Mouse (Mus musculus): ENCODE results near the gene Alpk3. TPM values are rescaled to one million over a fixed set of nuclear protein-coding genes. Genes with fewer than 3 reads are reported as not detected.
A peak's percentile ranks its signal among the peaks of the same experiment; 100 is the strongest.

Alpk3 gene
- total RNA-seq, 2 experiments from 2014 or later: 101 to 115 TPM

GRCm38 (mm10) chr7:81072463-81072862 lies 15.1 kb downstream of the Alpk3 start:
- peak; percentile 79 for DNase-seq (ENCODE audit: low spot score)
- intact Hi-C loops (cut with DNase I): no loop called here

DNA sequence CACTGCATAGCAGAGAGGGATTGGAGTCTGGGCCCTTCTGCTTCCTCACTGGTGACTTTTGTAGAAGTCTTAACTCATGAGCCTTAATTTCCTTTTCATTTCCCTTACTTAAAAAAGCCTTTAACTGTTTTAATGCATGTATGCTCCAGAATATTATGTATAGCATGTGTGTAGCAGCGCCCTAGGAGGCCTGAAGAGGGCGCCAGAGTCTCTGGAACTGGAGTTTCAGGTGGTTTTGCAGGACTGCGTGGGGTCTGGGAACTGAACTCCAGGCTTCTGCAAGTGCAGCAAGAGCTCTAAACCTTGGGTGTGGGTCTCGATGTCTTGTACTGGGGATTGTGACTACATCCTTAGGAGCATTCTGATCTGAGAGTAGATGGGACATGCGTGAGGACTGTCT lies 15.9 kb downstream of the Alpk3 start:
- no peak for DNase-seq (ENCODE audit: low spot score)
- intact Hi-C loops (cut with DNase I): no loop called here

DNA sequence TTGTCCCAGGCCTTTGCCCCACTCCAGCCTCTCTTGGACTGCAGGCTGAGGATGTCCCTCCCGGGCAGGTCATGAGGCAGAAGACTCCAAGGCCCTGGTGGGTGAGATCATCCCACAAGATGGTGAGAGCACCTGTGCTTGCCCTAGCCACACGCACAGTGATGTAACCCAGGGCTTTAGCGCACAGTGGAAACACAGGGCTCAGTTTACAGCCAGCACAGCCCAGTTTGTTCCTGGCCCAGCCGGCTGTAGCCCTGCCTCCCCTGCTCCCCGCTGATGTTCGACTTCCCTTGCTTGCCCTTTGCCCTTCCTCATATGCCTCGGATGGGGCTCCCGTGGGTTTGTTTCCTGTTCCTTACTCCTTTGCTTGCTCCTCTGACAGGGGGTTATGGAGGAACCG lies 17.1 kb downstream of the Alpk3 start:
- intact Hi-C loops (cut with DNase I): no loop called here
- no peak for DNase-seq (ENCODE audit: low spot score)

DNA sequence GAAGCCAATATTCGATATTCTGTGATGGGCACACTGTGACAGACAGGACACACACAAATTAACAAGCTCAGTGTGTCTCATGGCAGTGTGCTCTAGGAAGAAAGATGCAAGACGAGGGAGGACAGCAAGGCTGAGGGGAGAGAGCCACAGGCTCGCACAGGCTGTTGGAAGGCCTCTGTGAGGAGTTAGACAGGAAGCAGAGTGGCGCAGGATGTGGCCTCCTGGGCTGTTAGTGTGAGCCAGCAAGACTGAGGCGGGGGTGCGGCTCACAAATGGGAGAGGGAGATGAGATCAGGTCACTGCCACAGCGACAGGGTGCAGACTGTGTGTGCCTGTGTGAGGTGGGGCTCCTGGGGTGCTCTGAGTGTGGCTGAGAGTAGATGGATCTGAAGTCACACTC lies 17.9 kb downstream of the Alpk3 start:
- intact Hi-C loops (cut with DNase I): loop anchor here (5.0 kb wide), 1 partner anchor 62 kb away; no protein-coding TSS in a partner anchor

DNA sequence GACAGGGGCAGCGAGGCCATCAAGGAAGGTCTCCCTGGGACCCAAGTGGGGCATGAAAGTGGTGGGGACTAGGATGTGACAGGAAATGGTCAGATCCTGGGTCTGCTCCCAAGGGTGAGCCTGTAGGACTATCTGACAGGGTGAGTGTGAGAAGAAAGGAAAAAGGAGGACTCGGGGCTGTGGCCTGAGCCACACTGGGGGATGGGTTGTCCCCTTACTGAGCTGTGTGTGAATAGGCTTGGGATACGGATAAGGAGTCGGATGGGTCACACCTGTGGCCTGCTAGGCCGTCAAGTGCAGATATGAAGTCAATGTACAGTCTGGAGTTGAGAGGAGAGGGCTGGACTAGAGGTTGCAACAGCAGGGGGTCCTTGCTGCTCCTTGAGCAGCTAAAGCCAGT lies 18.3 kb downstream of the Alpk3 start:
- intact Hi-C loops (cut with DNase I): loop anchor here (2.0 to 5.0 kb wide), 2 partner anchors 17 to 62 kb away; no protein-coding TSS in a partner anchor
- no peak for DNase-seq (ENCODE audit: low spot score)

More for the DNA sequence above, 17.9 kb downstream of the Alpk3 start:
- DNase-seq (ENCODE audit: low spot score): no peak

DNA sequence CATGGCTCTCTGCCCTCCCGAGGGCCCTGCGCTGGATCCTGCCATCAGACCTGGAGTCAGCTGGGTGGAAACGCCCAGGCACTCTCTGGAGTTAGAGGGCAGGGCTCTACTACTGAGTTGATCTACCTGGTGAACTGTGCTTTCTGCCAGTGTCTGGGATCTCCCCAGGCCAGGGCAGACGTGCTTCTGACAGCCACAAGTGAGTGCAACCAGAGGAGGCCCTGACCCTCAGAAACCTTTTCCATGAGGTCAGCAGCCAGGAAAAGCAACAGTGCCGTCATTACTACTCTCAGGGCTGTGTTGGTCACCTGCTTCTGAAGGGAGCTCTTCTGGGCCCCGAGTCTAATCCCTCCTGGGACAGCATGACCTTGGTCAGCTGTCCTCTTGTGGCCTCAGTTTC lies 19.6 kb downstream of the Alpk3 start:
- intact Hi-C loops (cut with DNase I): loop anchor here (2.0 to 5.0 kb wide), 2 partner anchors 18 to 60 kb away; no protein-coding TSS in a partner anchor

DNA sequence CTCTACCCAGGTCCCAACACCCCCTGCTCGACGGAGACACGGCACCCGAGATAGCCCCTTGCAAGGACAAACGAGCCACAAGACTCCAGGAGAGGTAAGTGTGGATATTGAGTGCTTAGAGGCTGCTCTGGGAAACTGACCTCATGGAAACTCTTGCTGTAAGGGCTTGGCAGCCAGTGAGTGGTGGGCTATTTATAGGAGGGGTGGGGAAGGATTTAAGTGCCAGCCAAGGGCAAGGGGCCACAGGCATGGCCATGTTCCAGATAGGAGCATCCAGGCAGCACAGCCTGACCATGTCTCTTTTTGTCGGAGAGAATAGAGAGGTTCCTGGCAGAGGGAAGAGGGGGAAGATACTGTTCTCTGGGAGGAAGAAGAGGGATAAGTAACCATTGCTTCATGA lies 21.3 kb downstream of the Alpk3 start:
- intact Hi-C loops (cut with DNase I): loop anchor here (5.0 kb wide), 1 partner anchor 59 kb away; no protein-coding TSS in a partner anchor
- DNase-seq (ENCODE audit: low spot score): peak; percentile 38

More for the DNA sequence above, 19.6 kb downstream of the Alpk3 start:
- DNase-seq (ENCODE audit: low spot score): no peak

DNA sequence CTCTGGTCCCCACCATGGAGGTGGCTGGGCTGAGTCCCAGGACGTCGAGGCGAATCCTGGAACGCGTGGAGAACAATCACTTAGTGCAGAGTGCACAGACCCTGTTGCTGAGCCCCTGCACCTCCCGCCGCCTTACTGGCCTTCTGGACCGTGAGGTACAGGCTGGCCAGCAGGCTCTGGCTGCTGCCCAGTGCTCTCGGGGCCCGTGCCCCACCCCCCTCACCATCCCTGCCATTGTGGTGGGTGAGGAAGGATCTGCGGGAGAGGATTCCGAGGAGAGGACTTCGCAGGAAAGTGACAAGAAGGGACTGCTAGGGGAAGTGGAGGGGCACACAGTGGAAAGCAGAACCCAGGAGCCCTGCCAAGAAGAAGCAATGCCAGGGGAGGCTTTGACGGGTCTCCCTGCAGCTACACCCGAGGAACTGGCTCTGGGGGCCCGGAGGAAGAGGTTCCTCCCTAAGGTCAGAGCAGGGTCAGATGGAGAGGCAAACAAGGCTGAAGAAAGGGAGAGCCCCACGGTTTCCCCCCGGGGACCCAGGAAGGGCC lies 36.1 kb downstream of the Alpk3 start:
- DNase-seq (ENCODE audit: low spot score): no peak
- intact Hi-C loops (cut with DNase I): no loop called here

GRCm38 (mm10) chr7:81094104-81094757 lies 36.8 kb downstream of the Alpk3 start:
- no peak for DNase-seq (ENCODE audit: low spot score)
- intact Hi-C loops (cut with DNase I): no loop called here

DNA sequence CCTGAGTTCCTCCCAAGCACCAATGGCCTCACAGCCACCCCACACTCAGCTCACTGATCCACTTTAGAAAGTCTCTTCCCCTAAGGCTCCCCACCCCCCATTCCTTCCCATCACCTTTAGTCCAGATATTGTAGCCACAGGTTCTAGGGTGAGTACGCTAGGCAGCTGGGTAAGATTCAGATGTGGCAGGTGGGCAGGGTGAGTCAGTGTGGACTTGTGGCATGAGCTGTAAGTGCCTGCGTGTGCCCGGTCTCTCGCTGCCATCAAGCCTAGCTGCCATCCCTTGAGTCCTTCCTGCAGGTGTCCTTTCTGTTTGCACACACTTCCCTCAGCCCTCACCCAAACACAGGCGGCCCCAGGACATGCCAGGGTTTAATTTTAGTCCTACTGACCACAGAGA lies 42.9 kb downstream of the Alpk3 start:
- DNase-seq (ENCODE audit: low spot score): no peak
- intact Hi-C loops (cut with DNase I): no loop called here

GRCm38 (mm10) chr7:81102854-81103253 lies 45.5 kb downstream of the Alpk3 start:
- no peak for DNase-seq (ENCODE audit: low spot score)
- intact Hi-C loops (cut with DNase I): no loop called here

DNA sequence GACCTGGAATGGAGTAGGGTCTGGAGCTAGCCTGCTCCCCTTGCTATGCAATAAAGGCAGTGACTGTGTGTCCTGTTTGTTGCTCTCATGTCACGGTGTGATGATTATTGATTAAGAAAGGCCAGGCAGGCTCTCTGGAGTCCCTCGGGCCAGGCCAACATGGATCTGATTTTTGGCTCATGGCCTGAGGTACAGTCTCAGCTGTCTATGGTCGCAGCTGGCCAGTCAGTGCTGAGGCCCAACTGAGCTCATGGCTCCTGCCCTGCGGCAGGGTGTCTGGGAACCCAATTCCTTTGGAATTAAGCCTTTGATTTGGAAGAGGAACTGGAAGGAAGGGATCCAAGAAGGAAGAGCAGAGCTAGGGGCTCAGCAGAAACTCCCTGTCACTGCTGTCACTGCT lies 48.1 kb downstream of the Alpk3 start:
- DNase-seq (ENCODE audit: low spot score): no peak
- intact Hi-C loops (cut with DNase I): no loop called here

- no peak for DNase-seq (ENCODE audit: low spot score)
- intact Hi-C loops (cut with DNase I): no loop called here
Measured at GRCm38 (mm10) chr7:81108226-81108625, 50.8 kb downstream of the Alpk3 start.

DNA sequence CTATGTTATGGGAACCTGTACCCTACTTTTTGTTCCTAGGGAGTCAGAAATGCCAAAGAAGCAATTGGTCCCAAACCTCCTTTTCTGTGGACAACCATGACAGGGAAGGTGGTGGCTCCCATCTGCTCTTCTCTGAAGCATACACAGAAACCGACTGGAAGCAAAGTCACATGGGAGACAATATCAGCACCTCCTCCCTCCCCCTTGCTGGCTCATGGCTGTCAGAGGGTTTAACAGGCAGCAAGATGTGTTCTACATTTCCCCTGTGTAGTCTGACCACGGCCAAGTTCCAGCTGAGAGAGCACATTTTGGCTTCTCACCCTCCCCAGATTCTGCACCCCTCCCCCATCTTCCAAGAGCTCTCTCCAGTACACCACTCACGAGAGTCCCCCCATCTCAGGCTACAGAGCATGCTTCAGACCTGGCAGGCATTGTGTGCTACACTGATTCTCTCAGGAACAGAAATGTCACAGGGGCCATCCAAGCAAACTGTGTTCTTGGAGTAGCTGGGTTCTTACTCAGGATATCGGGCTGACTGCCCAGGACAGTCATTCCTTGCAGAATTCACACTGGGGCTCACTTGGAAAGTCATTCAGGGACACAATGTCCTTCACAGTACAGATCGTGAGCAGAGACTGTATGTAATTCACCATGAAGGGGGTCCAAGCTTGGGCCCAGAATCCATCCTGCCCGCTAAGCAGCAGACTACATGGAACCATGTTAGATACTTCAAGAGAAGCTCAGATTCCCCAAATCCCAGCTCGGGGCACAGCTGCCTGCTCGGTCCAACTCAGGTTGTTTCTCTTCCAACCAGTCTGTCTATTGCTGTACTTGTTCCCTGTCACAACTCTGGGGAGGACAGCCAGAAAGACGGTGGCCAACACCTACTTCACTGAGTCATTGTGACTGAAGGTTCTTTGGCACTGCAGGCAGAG lies 52.6 kb downstream of the Alpk3 start:
- intact Hi-C loops (cut with DNase I): loop anchor here (5.0 kb wide), 1 partner anchor 42 kb away; no protein-coding TSS in a partner anchor
- peak; percentile 85 for DNase-seq (ENCODE audit: low spot score)

DNA sequence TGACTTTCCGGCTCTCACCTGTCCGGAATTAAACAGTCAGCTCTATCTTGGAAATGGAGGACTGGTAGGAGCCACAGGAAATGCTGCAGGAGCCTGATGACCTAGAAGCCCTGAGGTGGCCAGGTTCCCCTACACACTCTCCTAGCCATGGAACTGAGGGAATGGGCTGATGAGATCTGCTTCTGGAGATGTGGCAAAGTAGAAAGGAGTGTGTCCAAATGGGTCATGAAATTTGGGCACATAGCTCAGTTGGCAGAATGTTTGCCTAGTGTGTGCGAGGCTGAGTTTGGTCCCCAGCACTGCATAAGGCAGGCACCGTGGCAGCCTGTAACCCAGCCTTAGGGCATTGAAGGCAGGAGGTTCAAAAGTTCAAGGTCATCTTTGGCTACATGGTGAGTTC lies 53.4 kb downstream of the Alpk3 start:
- intact Hi-C loops (cut with DNase I): loop anchor here (5.0 kb wide), 1 partner anchor 42 kb away; no protein-coding TSS in a partner anchor
- no peak for DNase-seq (ENCODE audit: low spot score)

- no peak for DNase-seq (ENCODE audit: low spot score)
- intact Hi-C loops (cut with DNase I): loop anchor here (5.0 kb wide), 1 partner anchor 41 kb away; no protein-coding TSS in a partner anchor
Measured at GRCm38 (mm10) chr7:81111729-81112128, 54.3 kb downstream of the Alpk3 start.

DNA sequence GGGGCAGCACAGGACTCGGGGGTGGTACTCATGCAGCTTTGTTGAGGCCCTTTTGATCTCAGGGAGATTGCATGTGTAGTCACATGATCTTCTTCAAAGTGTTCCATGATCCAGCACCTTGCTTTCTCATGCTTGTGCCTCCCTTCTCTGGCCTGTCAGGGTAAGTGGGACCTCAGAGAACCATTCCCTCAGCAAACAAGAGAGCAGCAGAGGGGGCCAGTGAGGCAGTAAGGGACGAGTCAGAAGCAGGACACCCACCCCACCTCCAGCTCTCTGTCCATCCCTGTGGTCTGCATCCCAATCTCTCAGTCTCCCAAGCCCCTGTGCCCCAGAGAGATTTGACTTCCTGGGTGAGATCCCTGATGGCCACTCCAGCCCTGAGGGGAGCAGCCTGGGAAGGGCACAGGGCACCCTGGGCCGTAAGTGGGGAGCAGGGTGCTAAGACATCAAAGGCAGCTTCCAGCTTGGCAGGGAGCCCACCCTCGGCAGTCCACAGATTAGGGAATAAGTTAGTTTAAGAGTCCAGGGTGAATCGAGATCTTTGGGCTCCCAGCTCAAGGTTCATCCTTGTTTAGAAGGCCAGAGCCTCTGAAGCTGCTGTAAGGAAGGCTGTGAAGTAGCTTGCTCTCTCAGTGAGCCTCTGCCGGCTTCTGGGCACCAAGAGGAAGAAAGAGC lies 55.4 kb downstream of the Alpk3 start:
- no peak for DNase-seq (ENCODE audit: low spot score)
- intact Hi-C loops (cut with DNase I): loop anchor here (5.0 kb wide), 1 partner anchor 39 kb away; no protein-coding TSS in a partner anchor

GRCm38 (mm10) chr7:81114555-81114954 lies 57.2 kb downstream of the Alpk3 start, which contains the start of gene Slc28a1:
TSS of gene Slc28a1 (plus strand) at chr7:81114799.
- intact Hi-C loops (cut with DNase I): loop anchor here (5.0 kb wide), 1 partner anchor 38 kb away; no protein-coding TSS in a partner anchor
- no peak for DNase-seq (ENCODE audit: low spot score)

DNA sequence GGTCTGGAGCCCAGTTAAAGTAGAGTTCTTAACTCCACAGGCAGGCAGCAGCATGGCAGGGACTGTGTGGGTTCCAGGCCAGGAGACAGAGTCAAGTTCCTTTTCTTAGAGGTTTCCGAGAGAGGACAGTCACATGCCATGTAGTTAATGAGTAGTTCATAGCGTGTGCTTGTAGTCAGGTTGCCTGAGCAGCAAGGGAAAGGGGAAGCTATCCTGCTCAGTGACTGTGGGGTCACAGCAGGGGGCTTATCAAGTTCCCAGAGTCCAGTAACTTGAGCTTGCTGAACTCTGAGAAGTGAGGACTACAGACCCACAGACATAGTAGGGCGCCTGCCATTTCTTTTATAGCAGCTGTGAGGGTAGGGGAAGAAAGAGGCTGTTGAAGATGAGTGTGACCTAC lies 63.7 kb downstream of the Alpk3 start:
- intact Hi-C loops (cut with DNase I): no loop called here
- DNase-seq (ENCODE audit: low spot score): no peak

DNA sequence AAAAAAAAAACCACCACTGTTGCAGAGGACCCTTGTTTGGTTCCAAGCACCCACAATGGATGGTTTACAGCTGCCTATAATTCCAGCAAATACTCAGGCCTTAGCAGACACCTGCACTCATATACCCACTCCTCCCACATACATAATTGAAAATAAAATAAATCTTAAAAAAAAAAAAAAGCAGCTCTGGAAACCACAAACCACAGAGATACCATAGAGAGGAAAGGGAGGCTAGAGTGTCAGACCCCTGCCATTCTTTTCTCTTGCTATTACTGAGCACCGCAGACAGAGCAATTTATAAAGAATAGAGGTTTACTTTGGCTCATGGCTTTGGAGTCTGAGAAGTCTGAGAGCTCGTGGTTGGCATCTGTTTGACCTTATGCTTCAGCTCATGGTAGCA lies 65.4 kb downstream of the Alpk3 start:
- intact Hi-C loops (cut with DNase I): no loop called here
- no peak for DNase-seq (ENCODE audit: low spot score)

Data from heart, postnatal 25 days (tissue).